ENCODE assay signal across 8 mouse cellular contexts in genomic region chr1:134078802-134079476, GRCm38 (mm10). TPM values are rescaled to one million over a fixed set of nuclear protein-coding genes. Genes with fewer than 3 reads are reported as not detected.
DNase-seq lines count a peak whose midpoint lies in the region; ATAC-seq and TF ChIP-seq lines count a peak whose summit lies in the region.

Gene Btg2, minus strand, starts transcription at chr1:134079120.

- no peak for TF ChIP-seq CTCF in ES-Bruce4 (IDR thresholded peaks at IDR 0.05; ENCODE audit: low read depth, low read length)
- TF ChIP-seq CTCF in lung, adult 2 months (IDR thresholded peaks at IDR 0.05; ENCODE audit: insufficient read depth, low read length) = no peak

- TF ChIP-seq EP300 in ES-Bruce4 (IDR thresholded peaks at IDR 0.05; ENCODE audit: insufficient read depth, low read depth, low read length) = 0 out of 2 replicates have a peak, but pooled peaks have one; percentile 28

- TF ChIP-seq POLR2A in ES-Bruce4 (IDR thresholded peaks at IDR 0.05; ENCODE audit: insufficient read depth, low read length) = peak; percentile 98
- peak; percentile 100 for TF ChIP-seq POLR2A in lung, adult 2 months (IDR thresholded peaks at IDR 0.05; ENCODE audit: borderline replicate concordance, extremely low read depth, low read depth, low read length)

- peak; percentile 97 for DNase-seq in forebrain, embryonic 14.5 days (ENCODE audit: low spot score)
- DNase-seq in heart, postnatal 14 days = peak; percentile 98 to 99
- DNase-seq in layer of hippocampus, adult 18-20 months (ENCODE audit: low spot score in 2 of 2) = peak; percentile 95 to 97
- DNase-seq in lung, adult 2 months = peak; percentile 97
- DNase-seq in thymus, adult 18-20 months = peak; percentile 97

- peak within 1 kb of the TSS; percentile 94 for H3K9ac ChIP-seq in ES-Bruce4 (ENCODE audit: low read depth, poor library complexity, severe bottlenecking)
- H3K9ac ChIP-seq in forebrain, embryonic 14.5 days (ENCODE audit: low read length) = peak within 1 kb of the TSS; percentile 95

- intact Hi-C loops in heart, postnatal 14 days (cut with DNase I) = loop anchor here (1.0 kb wide), 3 partner anchors 16 to 24 kb away; no protein-coding TSS in a partner anchor

- no peaks in the 10 kb centered on the region for H3K27me3 ChIP-seq in ES-Bruce4 (ENCODE audit: control insufficient read depth, insufficient read depth, low read length, poor library complexity, severe bottlenecking)
- no peaks in the 10 kb centered on the region for H3K27me3 ChIP-seq in forebrain, embryonic 14.5 days (replicated peaks; ENCODE audit: control insufficient read depth, insufficient read depth, low read length)

- H3K4me2 ChIP-seq in forebrain, embryonic 14.5 days (ENCODE audit: low read length) = peak within 1 kb of the TSS; percentile 81

- H3K27ac ChIP-seq in ES-Bruce4 (ENCODE audit: insufficient read depth, low read length) = peak within 1 kb of the TSS; percentile 82
- peak within 1 kb of the TSS; percentile 84 for H3K27ac ChIP-seq in forebrain, embryonic 14.5 days (ENCODE audit: low read depth, low read length)

- H3K4me3 ChIP-seq in ES-Bruce4 (ENCODE audit: low read depth, low read length) = peak within 1 kb of the TSS; percentile 86
- peak within 1 kb of the TSS; percentile 87 for H3K4me3 ChIP-seq in forebrain, embryonic 14.5 days (ENCODE audit: low read depth, low read length)
- H3K4me3 ChIP-seq in lung, adult 2 months (replicated peaks; ENCODE audit: extremely low read depth, low read depth, low read length) = peak within 1 kb of the TSS; percentile 98

- WGBS in forebrain, embryonic 14.5 days = under 1% methylated on average over 56 of the region's 62 CpGs
- WGBS in lung, adult 2 months = under 1% methylated on average over 60 of the region's 62 CpGs

- peaks cover 30% of the 10 kb centered on the region for H3K36me3 ChIP-seq in ES-Bruce4 (ENCODE audit: control insufficient read depth, insufficient read depth, low read length, poor library complexity, severe bottlenecking)
- H3K36me3 ChIP-seq in forebrain, embryonic 14.5 days (ENCODE audit: control insufficient read depth, insufficient read depth, low read length) = peaks cover 22% of the 10 kb centered on the region

- peak; percentile 87 for ATAC-seq in cerebellum, adult (ENCODE audit: insufficient number of reproducible peaks, low FRiP score, low TSS enrichment)
- peak; percentile 94 for ATAC-seq in forebrain, embryonic 14.5 days
- peak; percentile 75 for ATAC-seq in neutrophil, adult 5-6 weeks (ENCODE audit: extremely low read depth, insufficient number of reproducible peaks, low FRiP score, poor library complexity, severe bottlenecking)

- H3K4me1 ChIP-seq in ES-Bruce4 (ENCODE audit: control insufficient read depth, insufficient read depth, low read length) = peaks cover 5% of the 10 kb centered on the region
- peaks cover 33% of the 10 kb centered on the region for H3K4me1 ChIP-seq in forebrain, embryonic 14.5 days (ENCODE audit: control insufficient read depth, insufficient read depth, low read length)
- H3K4me1 ChIP-seq in lung, adult 2 months (ENCODE audit: control insufficient read depth, insufficient read depth, low read length) = peaks cover 22% of the 10 kb centered on the region

- H3K9me3 ChIP-seq in ES-Bruce4 (replicated peaks; ENCODE audit: control insufficient read depth, insufficient read depth, low read length, poor library complexity, severe bottlenecking) = no peaks in the 10 kb centered on the region
- H3K9me3 ChIP-seq in forebrain, embryonic 14.5 days (replicated peaks; ENCODE audit: control insufficient read depth, low read length) = no peaks in the 10 kb centered on the region

RNA-seq across cellular contexts. Expression of gene Btg2, which starts in this region (rescaled TPM):
- 109 and 112 TPM in 2 replicates for polyA plus RNA-seq in ES-Bruce4 (2011; ENCODE audit: insufficient read depth, insufficient read length, low read depth, missing spikeins)
- 67.3 and 82.6 TPM in 2 replicates for polyA plus RNA-seq in forebrain, embryonic 14.5 days (2014; fragmentation: Nextera tagmentation; extraction: Ambion mirVana)
- 10 to 100 TPM; 37.3 to 47.7 TPM for total RNA-seq in heart, postnatal 14 days (2021)
- total RNA-seq in layer of hippocampus, adult 18-20 months (2021) = 10 to 100 TPM; 16.6 to 24.9 TPM
- 75.9 and 109 TPM in 2 replicates for polyA plus RNA-seq in lung, adult 2 months (2012; rRNA removed)
- 605 and 631 TPM in 2 replicates for total RNA-seq in neutrophil, adult 5-6 weeks (2017)

Comparison
In these comparisons a context has a peak if more than half of its experiments do, and no peak if none do; other contexts are left out.
1. Peak in every context shown above with its lines: DNase-seq, ATAC-seq, H3K4me3 ChIP-seq and H3K27ac ChIP-seq.
2. RNA of gene Btg2 (total RNA-seq): 605 to 631 TPM in neutrophil, adult 5-6 weeks; 37.3 to 47.7 TPM in heart, postnatal 14 days and 16.6 to 24.9 TPM in layer of hippocampus, adult 18-20 months; every median in the first group is over 10 times any median in the second.